Mouse (Mus musculus): ENCODE data around the gene Elf2. TPM values are rescaled to one million over a fixed set of nuclear protein-coding genes. Genes with fewer than 3 reads are reported as not detected.
"Not testable (repeated sequence)": the region's sequence is repeated elsewhere in the genome, so short reads cannot be mapped to it uniquely, and the experiment has no call there.

Elf2 gene
- polyA plus RNA-seq, 1 experiment = 54.0 TPM

DNA sequence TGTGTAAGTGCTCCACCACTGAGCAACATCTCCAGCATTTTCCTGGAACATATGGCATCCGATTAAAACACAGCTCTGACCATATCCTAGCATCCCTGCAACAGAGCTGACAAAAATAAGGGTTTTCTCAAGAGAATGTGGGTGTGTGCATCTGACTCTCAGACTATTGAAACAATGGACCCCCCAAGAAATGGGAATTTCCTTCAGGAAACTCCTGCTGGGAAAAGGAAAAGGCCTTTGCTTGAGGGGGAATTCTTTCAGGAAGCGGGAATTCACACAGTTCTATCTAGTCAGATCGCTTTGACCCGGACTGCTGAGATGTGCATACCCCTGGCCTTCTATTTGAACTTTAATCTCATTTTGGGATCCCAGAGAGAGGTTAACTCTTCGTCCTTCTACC lies 116.9 kb downstream of the Elf2 start:
- TF ChIP-seq CTCF (IDR thresholded peaks at IDR 0.05; ENCODE audit: low read depth, low read length) (no peak), POLR2A (IDR thresholded peaks at IDR 0.05; ENCODE audit: borderline replicate concordance, low read depth, low read length) (no peak)
- Histone ChIP-seq H3K27ac (ENCODE audit: insufficient read depth, low read depth, low read length) (no peak overlapping the region), H3K4me3 (ENCODE audit: insufficient read depth, low read length) (no peak overlapping the region), H3K4me1 (ENCODE audit: control insufficient read depth, insufficient read depth, low read length) (peaks cover 22% of the 10 kb centered on the region)

DNA sequence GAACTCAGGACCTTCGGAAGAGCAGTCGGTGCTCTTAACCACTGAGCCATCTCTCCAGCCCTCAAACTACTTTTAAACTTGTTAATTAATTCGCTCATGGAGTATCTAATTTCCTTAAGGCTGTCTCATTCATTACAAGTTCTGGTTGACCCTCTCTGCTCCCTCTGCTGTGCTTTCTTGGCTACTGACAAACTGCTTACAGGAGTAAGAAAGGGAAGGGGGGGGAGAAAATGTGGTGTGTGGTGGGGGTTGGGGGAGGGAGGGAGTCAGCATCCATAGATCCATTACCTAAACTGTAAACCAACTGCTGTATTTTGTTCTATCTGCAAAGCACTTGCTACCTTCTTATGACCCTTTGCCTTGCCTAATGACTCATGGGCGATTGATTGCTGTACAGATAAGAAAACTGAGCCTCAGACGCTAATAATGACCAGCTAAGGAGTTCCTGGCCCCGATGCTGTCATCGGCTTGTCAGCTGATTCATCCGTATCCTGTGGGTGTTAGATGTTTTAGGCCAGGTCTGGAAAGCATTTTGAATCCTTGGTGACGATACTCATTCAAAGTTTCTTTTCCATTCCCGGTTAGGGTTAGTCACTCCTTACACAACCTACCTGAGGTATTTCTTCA lies 117.5 kb downstream of the Elf2 start:
- no peak overlapping the region for H3K27ac ChIP-seq (ENCODE audit: insufficient read depth, low read depth, low read length)
- H3K4me1 ChIP-seq (ENCODE audit: control insufficient read depth, insufficient read depth, low read length) = peaks cover 22% of the 10 kb centered on the region
- no peak overlapping the region for H3K4me3 ChIP-seq (ENCODE audit: insufficient read depth, low read length)
- TF ChIP-seq POLR2A (IDR thresholded peaks at IDR 0.05; ENCODE audit: borderline replicate concordance, low read depth, low read length) (no peak), CTCF (IDR thresholded peaks at IDR 0.05; ENCODE audit: low read depth, low read length) (no peak)

DNA sequence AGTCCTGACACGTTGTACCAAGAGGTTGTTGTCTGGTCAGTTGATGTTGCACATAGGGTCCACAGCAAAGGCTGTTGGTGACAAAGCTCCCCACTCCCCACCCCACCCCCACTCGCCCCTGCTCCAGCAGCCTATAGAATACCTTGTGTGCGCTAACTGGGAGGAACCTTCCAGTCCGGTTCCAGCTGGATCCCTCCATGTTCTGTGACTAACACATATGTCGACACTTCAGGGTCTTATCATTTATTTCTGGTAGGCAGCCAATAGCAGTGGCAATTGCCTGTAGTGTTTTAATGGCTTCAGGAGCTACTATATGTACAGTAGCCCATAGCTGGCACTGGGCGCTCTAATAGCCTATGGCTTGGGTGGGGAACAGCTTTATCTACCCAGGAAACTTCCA lies 118.2 kb downstream of the Elf2 start:
- Histone ChIP-seq H3K27ac (ENCODE audit: insufficient read depth, low read depth, low read length) (no peak overlapping the region), H3K4me1 (ENCODE audit: control insufficient read depth, insufficient read depth, low read length) (peaks cover 18% of the 10 kb centered on the region), H3K4me3 (ENCODE audit: insufficient read depth, low read length) (no peak overlapping the region)
- TF ChIP-seq POLR2A (IDR thresholded peaks at IDR 0.05; ENCODE audit: borderline replicate concordance, low read depth, low read length) (no peak), CTCF (IDR thresholded peaks at IDR 0.05; ENCODE audit: low read depth, low read length) (no peak)

DNA sequence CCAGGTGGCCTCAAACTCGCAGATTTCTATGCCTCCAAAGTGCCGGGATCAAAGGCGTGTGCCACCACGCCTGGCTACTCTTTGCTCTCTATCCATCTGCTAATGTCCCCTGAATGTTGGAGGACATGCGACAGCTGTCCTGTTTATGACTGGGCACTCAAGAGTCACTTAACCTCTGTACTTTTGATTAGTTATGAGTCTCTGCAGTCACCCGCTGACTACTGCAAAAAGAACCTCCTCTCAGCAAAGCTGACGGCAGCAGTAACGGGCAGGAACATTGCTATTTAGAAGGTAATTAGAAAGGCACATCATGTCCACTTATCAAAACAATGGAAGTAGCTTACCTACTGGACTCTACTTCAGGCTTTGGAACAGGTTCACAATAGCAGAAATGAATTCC lies 118.6 kb downstream of the Elf2 start:
- Histone ChIP-seq H3K27ac (ENCODE audit: insufficient read depth, low read depth, low read length) (no peak overlapping the region), H3K4me3 (ENCODE audit: insufficient read depth, low read length) (no peak overlapping the region), H3K4me1 (ENCODE audit: control insufficient read depth, insufficient read depth, low read length) (peaks cover 14% of the 10 kb centered on the region)
- no peak for TF ChIP-seq CTCF (IDR thresholded peaks at IDR 0.05; ENCODE audit: low read depth, low read length)
- no peak for TF ChIP-seq POLR2A (IDR thresholded peaks at IDR 0.05; ENCODE audit: borderline replicate concordance, low read depth, low read length)

DNA sequence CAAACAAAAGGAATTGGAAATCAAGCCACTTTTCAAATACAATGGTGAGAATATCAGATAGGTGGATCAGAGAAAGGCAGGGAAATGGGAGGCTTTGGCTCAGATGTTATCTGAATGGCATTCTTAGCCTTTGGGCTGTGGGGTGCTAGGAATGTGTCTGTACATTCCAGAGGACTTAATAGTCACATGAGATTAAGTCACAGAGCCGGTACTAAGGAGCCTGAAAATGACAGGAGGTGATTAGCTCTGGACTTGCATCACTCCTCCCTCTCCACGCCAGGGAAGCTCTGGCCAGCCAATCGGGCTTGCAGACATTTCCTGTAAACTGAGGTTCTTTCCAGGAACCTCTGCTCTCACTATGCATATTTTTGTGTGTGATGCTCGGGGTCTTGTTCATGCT lies 119.6 kb downstream of the Elf2 start:
- Histone ChIP-seq H3K4me3 (ENCODE audit: insufficient read depth, low read length) (no peak overlapping the region), H3K4me1 (ENCODE audit: control insufficient read depth, insufficient read depth, low read length) (peaks cover 8% of the 10 kb centered on the region; the same call in 1 of the 2 replicates), H3K27ac (ENCODE audit: insufficient read depth, low read depth, low read length) (no peak overlapping the region)
- TF ChIP-seq POLR2A (IDR thresholded peaks at IDR 0.05; ENCODE audit: borderline replicate concordance, low read depth, low read length) (no peak), CTCF (IDR thresholded peaks at IDR 0.05; ENCODE audit: low read depth, low read length) (no peak)

DNA sequence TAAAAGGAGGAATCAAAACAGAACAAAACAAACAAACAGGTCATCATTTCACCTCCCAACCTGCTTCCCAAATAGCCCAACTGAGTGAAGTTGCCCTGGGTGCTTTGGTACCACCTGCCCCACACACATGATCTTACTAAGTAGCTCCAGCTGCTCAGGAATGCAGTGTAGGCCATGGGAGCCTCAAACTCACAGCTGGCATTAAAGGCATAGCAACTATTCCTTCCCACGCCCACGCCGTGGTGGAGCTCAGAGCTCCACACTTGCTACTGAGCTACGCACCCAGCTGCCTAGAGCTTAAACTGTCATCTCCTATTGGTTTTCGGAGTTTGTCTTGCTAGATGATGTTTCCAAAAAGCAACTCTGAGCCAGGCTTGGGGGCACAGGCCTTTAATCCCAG lies 121.2 kb downstream of the Elf2 start:
- H3K27ac ChIP-seq (ENCODE audit: insufficient read depth, low read depth, low read length) = no peak overlapping the region
- H3K4me1 ChIP-seq (ENCODE audit: control insufficient read depth, insufficient read depth, low read length) = peaks cover 8% of the 10 kb centered on the region; the same call in 1 of the 2 replicates
- H3K4me3 ChIP-seq (ENCODE audit: insufficient read depth, low read length) = no peak overlapping the region
- TF ChIP-seq CTCF (IDR thresholded peaks at IDR 0.05; ENCODE audit: low read depth, low read length) = no peak
- no peak for TF ChIP-seq POLR2A (IDR thresholded peaks at IDR 0.05; ENCODE audit: borderline replicate concordance, low read depth, low read length)

DNA sequence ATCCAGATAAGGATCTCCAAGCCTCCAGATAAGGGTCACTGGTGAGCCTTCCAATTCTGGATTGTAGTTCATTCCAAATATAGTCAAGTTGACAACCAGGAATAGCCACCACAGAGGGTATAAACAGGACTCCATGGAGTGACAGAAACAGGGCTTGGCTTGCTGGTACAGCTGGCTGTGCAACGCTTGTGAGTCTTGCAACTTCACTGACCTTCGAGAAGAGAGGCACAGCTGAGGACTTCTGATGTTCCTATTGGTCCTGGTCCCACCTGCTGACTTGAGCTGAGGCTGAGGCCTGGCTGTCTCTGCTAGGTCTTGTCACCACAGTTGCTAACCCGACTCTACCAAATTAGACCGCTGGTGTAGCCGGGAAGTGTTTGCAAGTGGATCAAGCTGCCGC lies 122.1 kb downstream of the Elf2 start:
- H3K4me3 ChIP-seq (ENCODE audit: insufficient read depth, low read length); H3K27ac ChIP-seq (ENCODE audit: insufficient read depth, low read depth, low read length); H3K4me1 ChIP-seq (ENCODE audit: control insufficient read depth, insufficient read depth, low read length): not testable (repeated sequence)

DNA sequence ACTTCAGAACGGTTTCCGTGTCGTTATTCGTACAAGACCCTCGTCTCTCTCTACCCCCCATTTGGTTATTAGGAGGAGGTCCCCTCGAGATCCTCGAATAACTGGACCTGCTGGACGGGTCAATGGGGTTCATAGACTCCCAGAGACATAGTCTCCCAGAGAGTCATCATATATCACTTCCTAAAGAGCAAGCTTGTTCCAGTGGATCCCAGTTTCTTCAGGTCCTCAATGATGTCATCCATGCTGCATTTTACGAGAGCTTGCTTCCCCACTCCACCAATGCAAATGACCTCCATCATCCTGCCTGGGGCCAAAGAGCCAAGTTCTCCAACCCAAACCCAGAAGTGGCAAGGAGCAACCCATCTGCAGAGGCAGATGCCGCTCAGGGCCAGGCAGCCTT lies 124.1 kb downstream of the Elf2 start:
- not testable (repeated sequence) for H3K27ac ChIP-seq (ENCODE audit: insufficient read depth, low read depth, low read length); H3K4me1 ChIP-seq (ENCODE audit: control insufficient read depth, insufficient read depth, low read length); H3K4me3 ChIP-seq (ENCODE audit: insufficient read depth, low read length)

DNA sequence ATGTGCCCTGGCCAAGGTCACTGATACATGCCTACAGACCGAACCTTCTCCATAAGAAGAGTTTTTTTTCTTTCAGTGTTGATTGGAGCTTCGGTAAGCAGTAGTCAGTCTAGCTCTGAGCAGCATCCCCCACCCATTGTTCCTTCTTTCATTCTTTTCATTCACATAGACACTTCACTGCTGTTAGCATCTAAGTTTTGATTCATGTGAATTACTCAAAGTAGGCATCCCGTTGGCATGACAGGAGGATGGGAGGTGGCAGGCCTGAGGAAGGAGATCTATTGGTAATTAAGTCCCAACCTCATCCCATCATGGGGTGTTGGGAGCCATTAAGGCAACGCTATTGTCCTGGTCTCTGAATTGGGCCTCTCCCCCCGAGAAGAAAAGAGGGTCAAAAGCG lies 124.8 kb downstream of the Elf2 start:
- Histone ChIP-seq H3K4me3 (ENCODE audit: insufficient read depth, low read length) (no peak overlapping the region), H3K27ac (ENCODE audit: insufficient read depth, low read depth, low read length) (no peak overlapping the region), H3K4me1 (ENCODE audit: control insufficient read depth, insufficient read depth, low read length) (peaks cover 8% of the 10 kb centered on the region)
- TF ChIP-seq POLR2A (IDR thresholded peaks at IDR 0.05; ENCODE audit: borderline replicate concordance, low read depth, low read length) (no peak), CTCF (IDR thresholded peaks at IDR 0.05; ENCODE audit: low read depth, low read length) (no peak)

DNA sequence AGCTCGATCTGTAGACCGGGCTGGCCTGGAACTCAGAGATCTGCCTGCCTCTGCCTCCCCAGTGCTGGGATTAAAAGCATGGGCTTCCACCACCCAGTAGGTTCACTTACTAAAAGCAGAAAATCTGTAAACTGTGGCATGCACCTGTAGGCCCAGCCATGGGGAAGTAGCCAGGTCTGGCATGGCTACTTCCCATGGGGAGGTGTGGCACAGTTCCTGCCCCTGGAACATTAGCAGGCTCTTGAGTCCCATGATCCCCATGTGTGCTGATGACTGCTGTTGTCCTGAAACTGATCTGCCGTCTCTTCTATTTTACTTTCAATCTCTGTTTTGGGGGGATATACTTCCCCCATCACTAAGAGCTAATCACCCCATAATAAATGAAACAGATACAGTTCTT lies 127.4 kb downstream of the Elf2 start:
- peaks cover 24% of the 10 kb centered on the region for H3K4me1 ChIP-seq (ENCODE audit: control insufficient read depth, insufficient read depth, low read length)
- no peak overlapping the region for H3K4me3 ChIP-seq (ENCODE audit: insufficient read depth, low read length)
- TF ChIP-seq POLR2A (IDR thresholded peaks at IDR 0.05; ENCODE audit: borderline replicate concordance, low read depth, low read length) (no peak), CTCF (IDR thresholded peaks at IDR 0.05; ENCODE audit: low read depth, low read length) (no peak)
- no peak overlapping the region for H3K27ac ChIP-seq (ENCODE audit: insufficient read depth, low read depth, low read length)

DNA sequence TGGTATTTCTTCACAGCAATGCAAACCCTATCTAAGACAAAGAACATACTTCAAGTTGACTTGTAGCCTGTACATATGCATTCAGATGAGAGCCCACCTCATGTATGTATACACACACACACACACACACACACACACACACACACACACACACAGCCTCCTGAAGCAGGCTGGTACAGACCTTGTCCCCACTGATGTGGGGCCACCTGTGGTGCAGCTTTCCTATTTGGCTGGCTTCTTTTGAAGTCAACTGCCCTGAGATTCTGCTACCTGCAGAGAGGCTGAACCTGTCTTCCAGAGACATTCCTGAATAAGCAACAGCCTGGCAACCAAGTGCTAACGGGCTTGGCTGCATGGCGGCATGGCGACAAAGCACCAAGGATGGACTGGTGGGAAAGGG lies 130.0 kb downstream of the Elf2 start:
- Histone ChIP-seq H3K4me1 (ENCODE audit: control insufficient read depth, insufficient read depth, low read length) (peaks cover 24% of the 10 kb centered on the region), H3K4me3 (ENCODE audit: insufficient read depth, low read length) (peak overlapping the region; percentile 28), H3K27ac (ENCODE audit: insufficient read depth, low read depth, low read length) (peak overlapping the region; percentile 74)
- no peak for TF ChIP-seq POLR2A (IDR thresholded peaks at IDR 0.05; ENCODE audit: borderline replicate concordance, low read depth, low read length)

All from bone marrow macrophage, adult 2 months (primary cell).